Mouse (Mus musculus) olfactory bulb, adult 2 months (tissue): ENCODE results near the gene Gm525.

Experiments
- CTCF ChIP-seq: fragments of 200-500 bp; IDR thresholded peaks from 2 replicates; pipeline ENCODE4 v1.5.1; 2012; ENCODE audit warnings: low read depth, mild to moderate bottlenecking, low read length, moderate library complexity; ENCODE audit not compliant: insufficient read depth
- POLR2A ChIP-seq: fragments of 200-500 bp; IDR thresholded peaks from 2 replicates; pipeline ENCODE4 v1.6.1; 2012; ENCODE audit warnings: mild to moderate bottlenecking, low read depth, low read length, moderate library complexity; ENCODE audit not compliant: insufficient read depth

DNA sequence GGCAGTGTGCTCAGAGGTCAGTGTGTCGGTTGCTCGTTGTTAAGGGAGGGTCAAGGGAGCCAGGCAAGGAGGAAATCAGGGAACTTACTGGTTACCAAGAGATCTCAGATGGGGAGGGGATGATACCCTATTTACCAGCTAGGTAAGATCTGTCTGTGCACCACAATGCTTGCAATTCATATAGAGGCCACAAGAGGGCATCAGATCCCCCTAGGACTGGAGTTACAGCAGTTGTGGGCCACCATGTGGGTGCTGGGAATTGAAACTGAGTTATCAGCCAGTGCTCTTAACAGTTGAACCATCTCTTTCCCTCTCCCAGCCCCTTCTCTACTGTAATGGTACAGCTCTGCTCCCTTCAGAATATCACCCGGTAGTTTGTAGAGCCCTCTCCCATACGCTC is 15.1 kb downstream of the Gm525 start:
- TF ChIP-seq POLR2A (no peak), CTCF (no peak)
